Mouse (Mus musculus): ENCODE data around the gene Gigyf2. TPM values are rescaled to one million over a fixed set of nuclear protein-coding genes. Genes with fewer than 3 reads are reported as not detected.

Gigyf2 gene
- polyA plus RNA-seq, 1 experiment from 2014 or later: 31.4 TPM

DNA sequence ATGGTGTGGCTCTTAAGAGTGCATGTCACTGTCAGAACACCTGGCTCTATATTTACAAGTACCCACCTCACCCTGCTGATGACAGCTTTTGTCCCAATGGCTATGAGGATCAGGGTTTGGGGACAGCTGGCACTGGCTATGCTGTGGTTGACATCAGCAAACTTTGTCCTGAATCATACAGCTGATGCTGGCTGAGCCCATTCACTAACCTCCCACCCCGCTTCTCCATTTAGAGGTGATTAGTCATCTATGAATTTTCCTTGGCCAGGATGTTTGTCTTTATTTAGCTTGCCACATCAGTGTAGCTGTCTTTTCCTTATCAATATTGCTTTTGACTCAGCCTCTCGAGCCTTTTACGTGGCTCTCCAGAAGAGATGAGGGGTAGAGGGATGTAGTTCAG lies 165.5 kb downstream of the Gigyf2 start:
- H3K27ac ChIP-seq (ENCODE audit: poor library complexity, severe bottlenecking): no peak overlapping the region
- no peak overlapping the region for H3K9ac ChIP-seq
- H3K27me3 ChIP-seq (replicated peaks): no peaks in the 10 kb centered on the region
- no peaks in the 10 kb centered on the region for H3K4me1 ChIP-seq (replicated peaks)
- 0 out of 2 replicates have a peak, but pooled peaks cover 5% of the 10 kb centered on the region for H3K9me3 ChIP-seq (replicated peaks)
- H3K36me3 ChIP-seq: no peaks in the 10 kb centered on the region
- no peak for ATAC-seq (ENCODE audit: insufficient number of reproducible peaks, low FRiP score)
- H3K4me3 ChIP-seq: no peak overlapping the region
- WGBS: 43% methylated on average over 3 of the region's 3 CpGs
- H3K4me2 ChIP-seq: no peak overlapping the region

DNA sequence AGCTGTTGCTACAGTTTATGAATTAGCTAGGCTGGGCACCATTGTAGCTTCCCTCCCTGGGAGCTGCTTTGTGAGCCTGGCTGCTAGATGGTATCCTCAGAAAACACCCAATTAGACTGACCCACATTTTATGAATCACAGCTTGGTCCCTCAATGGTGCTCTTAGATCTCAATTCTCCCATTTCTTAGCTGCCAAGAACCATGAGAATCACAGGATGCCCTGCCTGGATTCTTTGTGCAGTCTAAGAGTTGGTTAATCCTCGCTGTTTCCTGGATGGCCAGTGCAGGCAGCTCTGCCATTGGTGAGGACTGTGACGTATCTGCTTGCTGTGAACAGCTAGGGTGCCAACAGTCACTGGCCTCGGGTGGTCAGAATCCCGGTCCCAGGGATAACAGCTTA lies 166.7 kb downstream of the Gigyf2 start:
- Histone ChIP-seq H3K36me3 (no peaks in the 10 kb centered on the region), H3K27me3 (replicated peaks) (0 out of 2 replicates have a peak, but pooled peaks cover 1% of the 10 kb centered on the region), H3K27ac (ENCODE audit: poor library complexity, severe bottlenecking) (no peak overlapping the region), H3K9me3 (replicated peaks) (0 out of 2 replicates have a peak, but pooled peaks cover 5% of the 10 kb centered on the region), H3K4me2 (no peak overlapping the region), H3K9ac (no peak overlapping the region), H3K4me1 (replicated peaks) (no peaks in the 10 kb centered on the region), H3K4me3 (no peak overlapping the region)
- no peak for ATAC-seq (ENCODE audit: insufficient number of reproducible peaks, low FRiP score)
- 61% methylated on average over 4 of the region's 4 CpGs for WGBS

Other genes starting within 250 kb of the Gigyf2 start
- gene Alppl2, start 237.1 kb upstream of the Gigyf2 start, polyA plus RNA-seq (2016; fragmentation: Nextera tagmentation; extraction: Ambion mirVana): not detected in 2 replicates
- not detected in 2 replicates for gene Alpi, start 225.4 kb upstream of the Gigyf2 start, polyA plus RNA-seq (2016; fragmentation: Nextera tagmentation; extraction: Ambion mirVana)
- not detected in 2 replicates for gene Akp3, start 202.0 kb upstream of the Gigyf2 start, polyA plus RNA-seq (2016; fragmentation: Nextera tagmentation; extraction: Ambion mirVana)
- gene Ecel1, start 170.5 kb upstream of the Gigyf2 start, polyA plus RNA-seq (2016; fragmentation: Nextera tagmentation; extraction: Ambion mirVana): 0.22 and 0.50 TPM in 2 replicates
- gene Prss56, start 143.7 kb upstream of the Gigyf2 start, polyA plus RNA-seq (2016; fragmentation: Nextera tagmentation; extraction: Ambion mirVana): not detected in 2 replicates
- gene Chrnd, start 136.4 kb upstream of the Gigyf2 start, polyA plus RNA-seq (2016; fragmentation: Nextera tagmentation; extraction: Ambion mirVana): 0.08 TPM in 1 of 2 replicates, not detected in the other
- gene Chrng, start 122.3 kb upstream of the Gigyf2 start, polyA plus RNA-seq (2016; fragmentation: Nextera tagmentation; extraction: Ambion mirVana): 0.73 and 1.8 TPM in 2 replicates
- 141 and 145 TPM in 2 replicates for gene Eif4e2, start 113.1 kb upstream of the Gigyf2 start, polyA plus RNA-seq (2016; fragmentation: Nextera tagmentation; extraction: Ambion mirVana)
- 0.10 and 0.47 TPM in 2 replicates for gene Efhd1, start 62.6 kb upstream of the Gigyf2 start, polyA plus RNA-seq (2016; fragmentation: Nextera tagmentation; extraction: Ambion mirVana)
- 0.18 TPM in 1 of 2 replicates, not detected in the other for gene Kcnj13, start 67.7 kb downstream of the Gigyf2 start, polyA plus RNA-seq (2016; fragmentation: Nextera tagmentation; extraction: Ambion mirVana)
- gene Snorc, start 143.3 kb downstream of the Gigyf2 start, polyA plus RNA-seq (2016; fragmentation: Nextera tagmentation; extraction: Ambion mirVana): not detected in 2 replicates
- gene Neu2, start 182.9 kb downstream of the Gigyf2 start, polyA plus RNA-seq (2016; fragmentation: Nextera tagmentation; extraction: Ambion mirVana): not detected in 2 replicates
- 0.15 and 0.24 TPM in 2 replicates for gene Ngef, start 246.9 kb downstream of the Gigyf2 start, polyA plus RNA-seq (2016; fragmentation: Nextera tagmentation; extraction: Ambion mirVana)

Data from heart, embryonic 12.5 days (tissue).